Mouse (Mus musculus) embryonic facial prominence, embryonic 11.5 days (tissue): Measurements from ENCODE around the gene Agrn. TPM values are rescaled to one million over a fixed set of nuclear protein-coding genes. Genes with fewer than 3 reads are reported as not detected.

ENCODE experiments used
- ATAC-seq: fragments of 200-750 bp; cut with Nextera tagmentation; replicated peaks from 2 replicates; pipeline ENCODE4 v1.8.0; 2017; ENCODE audit warnings: low read depth; ENCODE audit not compliant: insufficient number of reproducible peaks, low FRiP score, low TSS enrichment
- DNase-seq: peaks from one replicate; pipeline ENCODE4 v3.0.0-alpha.2; 2015; ENCODE audit warnings: low spot score
- H3K27ac ChIP-seq: fragments of 300-500 bp; sonication (generic); replicated peaks from 2 replicates; pipeline ENCODE4 v1.5.1; 2014; ENCODE audit warnings: mild to moderate bottlenecking, low read depth, low read length, control low read depth
- H3K27me3 ChIP-seq: fragments of 300-500 bp; sonication (generic); 2 replicates; pipeline ENCODE4 v1.6.1; 2014; ENCODE audit warnings: mild to moderate bottlenecking, low read length, moderate library complexity, mixed read lengths; ENCODE audit not compliant: control insufficient read depth, insufficient read depth
- H3K36me3 ChIP-seq: fragments of 300-500 bp; sonication (generic); replicated peaks from 2 replicates; pipeline ENCODE4 v1.6.1; 2014; ENCODE audit warnings: low read depth, mild to moderate bottlenecking, low read length, moderate library complexity, mixed read lengths; ENCODE audit not compliant: control insufficient read depth, insufficient read depth
- H3K4me1 ChIP-seq: fragments of 300-500 bp; sonication (generic); 2 replicates; pipeline ENCODE4 v1.6.1; 2014; ENCODE audit warnings: low read length, mixed read lengths; ENCODE audit not compliant: control insufficient read depth, insufficient read depth
- H3K4me2 ChIP-seq: fragments of 300-500 bp; sonication (generic); 2 replicates; pipeline ENCODE4 v1.6.1; 2014; ENCODE audit warnings: low read depth, mild to moderate bottlenecking, control low read depth, low read length, moderate library complexity
- H3K4me3 ChIP-seq: fragments of 300-500 bp; sonication (generic); 2 replicates; pipeline ENCODE4 v1.5.1; 2014; ENCODE audit warnings: low read depth, low read length, control low read depth
- H3K9ac ChIP-seq: fragments of 300-500 bp; sonication (generic); replicated peaks from 2 replicates; pipeline ENCODE4 v1.6.1; 2014; ENCODE audit warnings: mild to moderate bottlenecking, control low read depth, low read length
- H3K9me3 ChIP-seq: fragments of 300-500 bp; sonication (generic); replicated peaks from 2 replicates; pipeline ENCODE4 v1.6.1; 2016; ENCODE audit warnings: mild to moderate bottlenecking, low read length, inconsistent platforms, mixed read lengths; ENCODE audit not compliant: control insufficient read depth
- WGBS: fragments of 180-500 bp; shearing (Covaris S2); extraction: QIAGEN DNeasy Blood & Tissue Kit; methylation state at CpG from one replicate; pipeline ENCODE4 v1.1.7; 2014; 5-methylcytosine and 5-hydroxymethylcytosine counted together
- polyA plus RNA-seq: library from polyadenylated mRNA; unstranded; fragments of >200 nt; fragmentation: Nextera tagmentation; extraction: Ambion mirVana; gene quantifications from 2 replicates; pipeline ENCODE4 v1.2.1, GENCODE M21; 2014

Gene Agrn
- polyA plus RNA-seq, 1 experiment from 2014 or later, result 39.4 TPM

GRCm38 (mm10) chr4:156185950-156186850, 11.1 kb downstream of the Agrn start:
- peak; percentile 55 for DNase-seq
- Histone ChIP-seq H3K4me2 (peak overlapping the region; percentile 41), H3K36me3 (no peaks in the 10 kb centered on the region), H3K9ac (peak overlapping the region; percentile 74), H3K27me3 (no peaks in the 10 kb centered on the region), H3K4me1 (peaks cover 20% of the 10 kb centered on the region), H3K4me3 (peak overlapping the region; percentile 32), H3K27ac (peak overlapping the region; percentile 59), H3K9me3 (no peaks in the 10 kb centered on the region)
- 5% methylated on average over 31 of the region's 31 CpGs for WGBS
- ATAC-seq, result peak; percentile 31; the same call in 1 of the 2 replicates

GRCm38 (mm10) chr4:156185456-156185949, 11.8 kb downstream of the Agrn start:
- Histone ChIP-seq H3K4me3 (peak overlapping the region; percentile 32), H3K9me3 (no peaks in the 10 kb centered on the region), H3K4me2 (peak overlapping the region; percentile 41), H3K27ac (no peak overlapping the region), H3K27me3 (no peaks in the 10 kb centered on the region), H3K36me3 (no peaks in the 10 kb centered on the region), H3K4me1 (peaks cover 20% of the 10 kb centered on the region), H3K9ac (peak overlapping the region; percentile 74)
- DNase-seq (no peak), ATAC-seq (no peak)
- 69% methylated on average over 13 of the region's 13 CpGs for WGBS

- Histone ChIP-seq H3K9me3 (no peaks in the 10 kb centered on the region), H3K27me3 (no peaks in the 10 kb centered on the region), H3K4me2 (no peak overlapping the region), H3K4me3 (0 out of 2 replicates have a peak overlapping the region, but pooled peaks have one; percentile 6), H3K9ac (0 out of 2 replicates have a peak overlapping the region, but pooled peaks have one; percentile 13), H3K36me3 (no peaks in the 10 kb centered on the region), H3K27ac (no peak overlapping the region), H3K4me1 (peaks cover 18% of the 10 kb centered on the region)
- 89% methylated on average over 7 of the region's 7 CpGs for WGBS
- DNase-seq (no peak), ATAC-seq (no peak)
Measured at GRCm38 (mm10) chr4:156184291-156184954, 12.9 kb downstream of the Agrn start.

- H3K4me2 ChIP-seq, result no peak overlapping the region
Measured at GRCm38 (mm10) chr4:156183747-156184146, 13.5 kb downstream of the Agrn start.

GRCm38 (mm10) chr4:156177630-156178029, 19.7 kb downstream of the Agrn start:
- H3K4me1 ChIP-seq, result no peaks in the 10 kb centered on the region
- peaks cover 36% of the 10 kb centered on the region for H3K36me3 ChIP-seq
- no peak overlapping the region for H3K9ac ChIP-seq
- no peak overlapping the region for H3K27ac ChIP-seq
- 94% methylated on average over 9 of the region's 9 CpGs for WGBS
- no peak overlapping the region for H3K4me3 ChIP-seq
- H3K9me3 ChIP-seq, result no peaks in the 10 kb centered on the region
- ATAC-seq (no peak), DNase-seq (no peak)
- H3K27me3 ChIP-seq, result no peaks in the 10 kb centered on the region
- H3K4me2 ChIP-seq, result no peak overlapping the region

More at GRCm38 (mm10) chr4:156183747-156184146, 13.5 kb downstream of the Agrn start:
- Histone ChIP-seq H3K4me1 (peaks cover 12% of the 10 kb centered on the region), H3K9me3 (no peaks in the 10 kb centered on the region), H3K27ac (no peak overlapping the region), H3K4me3 (no peak overlapping the region), H3K9ac (no peak overlapping the region), H3K27me3 (no peaks in the 10 kb centered on the region), H3K36me3 (peaks cover 5% of the 10 kb centered on the region; the same call in 1 of the 2 replicates)
- DNase-seq (no peak), ATAC-seq (no peak)
- WGBS, result 81% methylated on average over 5 of the region's 5 CpGs

GRCm38 (mm10) chr4:156171828-156172227, 25.5 kb downstream of the Agrn start:
- Histone ChIP-seq H3K4me1 (no peaks in the 10 kb centered on the region), H3K27ac (no peak overlapping the region), H3K36me3 (peaks cover 46% of the 10 kb centered on the region), H3K4me2 (no peak overlapping the region), H3K27me3 (no peaks in the 10 kb centered on the region), H3K9ac (no peak overlapping the region), H3K9me3 (no peaks in the 10 kb centered on the region), H3K4me3 (no peak overlapping the region)
- 95% methylated on average over 11 of the region's 11 CpGs for WGBS
- DNase-seq (no peak), ATAC-seq (no peak)

- H3K4me1 ChIP-seq, result no peaks in the 10 kb centered on the region
- peaks cover 36% of the 10 kb centered on the region for H3K36me3 ChIP-seq
- 93% methylated on average over 10 of the region's 10 CpGs for WGBS
- H3K4me3 ChIP-seq, result no peak overlapping the region
- H3K27me3 ChIP-seq, result no peaks in the 10 kb centered on the region
- H3K4me2 ChIP-seq, result no peak overlapping the region
- H3K9me3 ChIP-seq, result no peaks in the 10 kb centered on the region
- ATAC-seq (no peak), DNase-seq (no peak)
- no peak overlapping the region for H3K27ac ChIP-seq
- no peak overlapping the region for H3K9ac ChIP-seq
Measured at GRCm38 (mm10) chr4:156169129-156169528, 28.2 kb downstream of the Agrn start.
